ENCODE assay signal across 8 mouse cellular contexts in genomic region chr6:83107566-83108400, GRCm38 (mm10). TPM values are rescaled to one million over a fixed set of nuclear protein-coding genes. Genes with fewer than 3 reads are reported as not detected.
A peak's percentile ranks its signal among the peaks of the same experiment; 100 is the strongest.
DNase-seq lines count a peak whose midpoint lies in the region; ATAC-seq lines count a peak whose summit lies in the region.

No protein-coding gene starts in this region.

- no peak for ATAC-seq in embryonic facial prominence, embryonic 13.5 days (ENCODE audit: insufficient number of reproducible peaks, insufficient read depth, low FRiP score, low TSS enrichment, low read depth)
- peak; percentile 51; the same call in 1 of the 2 replicates for ATAC-seq in heart, embryonic 15.5 days (replicated peaks; ENCODE audit: insufficient number of reproducible peaks, insufficient read depth, low FRiP score, low read depth)
- ATAC-seq in lung, embryonic 16.5 days (ENCODE audit: low read depth) = peak; percentile 25

- H3K9ac ChIP-seq in embryonic facial prominence, embryonic 13.5 days = peak overlapping the region; percentile 94; the same call in 1 of the 2 replicates
- peak overlapping the region; percentile 84 for H3K9ac ChIP-seq in heart, embryonic 15.5 days
- peak overlapping the region; percentile 88 for H3K9ac ChIP-seq in lung, embryonic 16.5 days (ENCODE audit: low read length)

- peak overlapping the region; percentile 88 for H3K4me2 ChIP-seq in embryonic facial prominence, embryonic 13.5 days
- H3K4me2 ChIP-seq in heart, embryonic 15.5 days = peak overlapping the region; percentile 84
- H3K4me2 ChIP-seq in lung, embryonic 16.5 days (ENCODE audit: low read depth, low read length) = peak overlapping the region; percentile 64

- 31% methylated on average over 13 of the region's 13 CpGs for WGBS in embryonic facial prominence, embryonic 13.5 days
- 38% methylated on average over 13 of the region's 13 CpGs for WGBS in heart, embryonic 15.5 days
- 40% methylated on average over 13 of the region's 13 CpGs for WGBS in lung, embryonic 16.5 days

- peak overlapping the region; percentile 91 for H3K4me3 ChIP-seq in embryonic facial prominence, embryonic 13.5 days
- peak overlapping the region; percentile 83 for H3K4me3 ChIP-seq in heart, embryonic 15.5 days
- H3K4me3 ChIP-seq in lung, embryonic 16.5 days (ENCODE audit: low read length) = peak overlapping the region; percentile 78

- no peaks in the 10 kb centered on the region; the same call in 1 of the 2 replicates for H3K27me3 ChIP-seq in embryonic facial prominence, embryonic 13.5 days
- no peaks in the 10 kb centered on the region for H3K27me3 ChIP-seq in heart, embryonic 15.5 days
- H3K27me3 ChIP-seq in lung, embryonic 16.5 days (ENCODE audit: control insufficient read depth, insufficient read depth, low read depth, low read length) = no peaks in the 10 kb centered on the region

- DNase-seq in ES-CJ7 (ENCODE audit: low read depth, low spot score) = peak; percentile 91
- DNase-seq in adrenal gland, postnatal 25 days = peak; percentile 86
- peak; percentile 79 for DNase-seq in kidney, postnatal 14 days
- peak; percentile 18 for DNase-seq in retina, adult 2 months (ENCODE audit: low read depth, low spot score)
- DNase-seq in urinary bladder, postnatal 36 days (ENCODE audit: low spot score in 2 of 2) = peak; percentile 59 to 73

- H3K4me1 ChIP-seq in embryonic facial prominence, embryonic 13.5 days = peaks cover 30% of the 10 kb centered on the region
- H3K4me1 ChIP-seq in heart, embryonic 15.5 days (replicated peaks) = peaks cover 39% of the 10 kb centered on the region
- peaks cover 21% of the 10 kb centered on the region for H3K4me1 ChIP-seq in lung, embryonic 16.5 days (replicated peaks; ENCODE audit: control insufficient read depth, insufficient read depth, low read length)

- H3K9me3 ChIP-seq in embryonic facial prominence, embryonic 13.5 days = no peaks in the 10 kb centered on the region
- no peaks in the 10 kb centered on the region for H3K9me3 ChIP-seq in heart, embryonic 15.5 days (replicated peaks)
- H3K9me3 ChIP-seq in lung, embryonic 16.5 days (ENCODE audit: control insufficient read depth, low read length) = no peaks in the 10 kb centered on the region

- H3K27ac ChIP-seq in embryonic facial prominence, embryonic 13.5 days = 0 out of 2 replicates have a peak overlapping the region, but pooled peaks have one; percentile 81
- H3K27ac ChIP-seq in heart, embryonic 15.5 days = no peak overlapping the region
- no peak overlapping the region for H3K27ac ChIP-seq in lung, embryonic 16.5 days (ENCODE audit: low read length)

- H3K36me3 ChIP-seq in embryonic facial prominence, embryonic 13.5 days = peaks cover 13% of the 10 kb centered on the region
- peaks cover 14% of the 10 kb centered on the region; the same call in 1 of the 2 replicates for H3K36me3 ChIP-seq in heart, embryonic 15.5 days
- H3K36me3 ChIP-seq in lung, embryonic 16.5 days (ENCODE audit: control insufficient read depth, insufficient read depth, low read length) = no peaks in the 10 kb centered on the region; the same call in 1 of the 2 replicates

RNA-seq across cellular contexts. Expression of gene Mrpl53, which starts 1.1 kb away (rescaled TPM):
- total RNA-seq in adrenal gland, postnatal 25 days (2021) = 92.9 and 112 TPM in 2 replicates
- 137 and 151 TPM in 2 replicates for polyA plus RNA-seq in embryonic facial prominence, embryonic 13.5 days (2015; fragmentation: Nextera tagmentation; extraction: Ambion mirVana)
- polyA plus RNA-seq in heart, embryonic 15.5 days (2015; fragmentation: Nextera tagmentation; extraction: Ambion mirVana) = 136 and 164 TPM in 2 replicates
- 137 and 138 TPM in 2 replicates for polyA plus RNA-seq in lung, embryonic 16.5 days (2015; fragmentation: Nextera tagmentation; extraction: Ambion mirVana)

RNA-seq across cellular contexts. Expression of gene Gm42688, which starts 6.4 kb away (rescaled TPM):
- 10.6 and 12.1 TPM in 2 replicates for total RNA-seq in adrenal gland, postnatal 25 days (2021)
- polyA plus RNA-seq in embryonic facial prominence, embryonic 13.5 days (2015; fragmentation: Nextera tagmentation; extraction: Ambion mirVana) = 3.3 and 3.5 TPM in 2 replicates
- polyA plus RNA-seq in heart, embryonic 15.5 days (2015; fragmentation: Nextera tagmentation; extraction: Ambion mirVana) = 1.9 and 2.6 TPM in 2 replicates
- 2.2 and 2.9 TPM in 2 replicates for polyA plus RNA-seq in lung, embryonic 16.5 days (2015; fragmentation: Nextera tagmentation; extraction: Ambion mirVana)

RNA-seq across cellular contexts. Expression of gene Ccdc142, which starts 6.4 kb away (rescaled TPM):
- 10.3 and 10.4 TPM in 2 replicates for total RNA-seq in adrenal gland, postnatal 25 days (2021)
- 2.9 and 3.5 TPM in 2 replicates for polyA plus RNA-seq in embryonic facial prominence, embryonic 13.5 days (2015; fragmentation: Nextera tagmentation; extraction: Ambion mirVana)
- 2.3 and 2.4 TPM in 2 replicates for polyA plus RNA-seq in heart, embryonic 15.5 days (2015; fragmentation: Nextera tagmentation; extraction: Ambion mirVana)
- polyA plus RNA-seq in lung, embryonic 16.5 days (2015; fragmentation: Nextera tagmentation; extraction: Ambion mirVana) = 1.1 and 3.7 TPM in 2 replicates

RNA-seq across cellular contexts. Expression of gene Mogs, which starts 7.5 kb away (rescaled TPM):
- total RNA-seq in adrenal gland, postnatal 25 days (2021) = 76.1 and 82.2 TPM in 2 replicates
- polyA plus RNA-seq in embryonic facial prominence, embryonic 13.5 days (2015; fragmentation: Nextera tagmentation; extraction: Ambion mirVana) = 45.0 and 45.6 TPM in 2 replicates
- 17.6 and 27.8 TPM in 2 replicates for polyA plus RNA-seq in heart, embryonic 15.5 days (2015; fragmentation: Nextera tagmentation; extraction: Ambion mirVana)
- 9.0 and 13.7 TPM in 2 replicates for polyA plus RNA-seq in lung, embryonic 16.5 days (2015; fragmentation: Nextera tagmentation; extraction: Ambion mirVana)

RNA-seq across cellular contexts. Expression of gene Wbp1, which starts 13.6 kb away (rescaled TPM):
- 92.3 and 118 TPM in 2 replicates for total RNA-seq in adrenal gland, postnatal 25 days (2021)
- polyA plus RNA-seq in embryonic facial prominence, embryonic 13.5 days (2015; fragmentation: Nextera tagmentation; extraction: Ambion mirVana) = 144 and 172 TPM in 2 replicates
- 81.9 and 99.5 TPM in 2 replicates for polyA plus RNA-seq in heart, embryonic 15.5 days (2015; fragmentation: Nextera tagmentation; extraction: Ambion mirVana)
- 109 and 111 TPM in 2 replicates for polyA plus RNA-seq in lung, embryonic 16.5 days (2015; fragmentation: Nextera tagmentation; extraction: Ambion mirVana)

Comparison
In these comparisons a context has a peak if more than half of its experiments do, and no peak if none do; other contexts are left out.
1. DNase-seq: peak in every context shown above with its lines; median percentile 91 in ES-CJ7; 86 in adrenal gland, postnatal 25 days; 79 in kidney, postnatal 14 days; 66 in urinary bladder, postnatal 36 days; 18 in retina, adult 2 months.